Mouse (Mus musculus): ENCODE results near the gene Skiv2l. TPM values are rescaled to one million over a fixed set of nuclear protein-coding genes. Genes with fewer than 3 reads are reported as not detected.
A peak's percentile ranks its signal among the peaks of the same experiment; 100 is the strongest.

The Skiv2l gene
- total and polyA plus RNA-seq, 3 experiments: 22.0 to 50.5 (median 35.2) TPM

DNA sequence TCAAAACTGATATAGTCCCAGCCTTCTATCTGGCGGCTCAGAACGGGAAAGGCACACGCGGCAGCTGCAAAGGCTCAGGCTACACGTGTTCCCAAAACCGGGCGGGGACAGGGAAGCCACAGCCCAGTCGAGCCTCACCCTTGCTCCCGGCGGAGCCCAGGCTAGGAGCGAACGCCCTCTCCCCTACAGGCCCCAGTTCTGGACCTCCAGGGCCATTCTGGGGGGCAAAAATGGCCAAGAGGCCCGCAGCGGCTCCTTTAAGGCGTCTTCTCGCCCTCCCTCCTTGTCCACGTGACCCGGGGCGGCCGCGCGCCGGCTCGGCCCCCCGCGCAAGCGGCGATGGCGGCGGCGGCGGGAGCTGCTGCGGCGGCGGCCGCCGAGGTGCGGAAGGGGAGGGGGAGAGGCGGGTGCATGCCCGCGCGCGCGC is 48.2 kb upstream of the Skiv2l start, which contains the start of the genes C2 and Ehmt2:
Gene C2, minus strand, starts transcription at position 106 of the 427 bp plus-strand sequence.
Gene Ehmt2, plus strand, starts transcription at position 310 of the 427 bp plus-strand sequence.
- Histone ChIP-seq H3K4me3 (replicated peaks in 1 of 3; ENCODE audit: low read depth in 2 of 3, low read length in 2 of 3, poor library complexity in 1 of 3) (peak within 1 kb of the TSS; percentile 91 to 93 (median 92)), H3K4me2 (ENCODE audit: insufficient read depth, low read depth, poor library complexity, severe bottlenecking) (peak within 1 kb of the TSS; percentile 84), H3K27ac (ENCODE audit: insufficient read depth, low read depth) (peak within 1 kb of the TSS; percentile 89), H3K9ac (ENCODE audit: insufficient read depth, low read depth) (peak within 1 kb of the TSS; percentile 94), H3K4me1 (ENCODE audit: control insufficient read depth in 1 of 2, insufficient read depth in 2 of 2) (peaks cover 7 to 32% of the 10 kb centered on the region in 2 experiments), H3K36me3 (replicated peaks in 1 of 2; ENCODE audit: control insufficient read depth in 1 of 2, insufficient read depth in 1 of 2, low read length in 1 of 2) (peaks cover 12 to 35% of the 10 kb centered on the region in 2 experiments), H3K27me3 (replicated peaks) (no peaks in the 10 kb centered on the region), H3K9me3 (replicated peaks; ENCODE audit: low read length) (peaks cover 5% of the 10 kb centered on the region), H3K79me2 (replicated peaks; ENCODE audit: control insufficient read depth, extremely low read depth, insufficient read depth, poor library complexity, severe bottlenecking) (peaks cover 17% of the 10 kb centered on the region)
- in situ Hi-C loops (cut with MboI; ENCODE audit: low pct_ligation_motif_present, low pct_unique_long_range_greater_than_20kb, low sequenced_read_pairs): no loop called here
- TF ChIP-seq SMC3 (IDR thresholded peaks at IDR 0.05; ENCODE audit: low read depth, low read length): no peak
- TF ChIP-seq JUN (IDR thresholded peaks at IDR 0.05; ENCODE audit: insufficient read depth, low read depth, low read length): no peak
- 0 out of 2 replicates have a peak, but pooled peaks have one; percentile 68 for TF ChIP-seq TBP (conservative IDR thresholded peaks at IDR 0.05; ENCODE audit: low read depth, low read length)
- no peak for TF ChIP-seq E2F4 (IDR thresholded peaks at IDR 0.05; ENCODE audit: insufficient replicate concordance, low read depth, low read length)
- TF ChIP-seq BHLHE40 (IDR thresholded peaks at IDR 0.05; ENCODE audit: low read depth, low read length): peak; percentile 81
- no peak for TF ChIP-seq ZKSCAN1 (IDR thresholded peaks at IDR 0.05; ENCODE audit: borderline replicate concordance, low read depth, low read length)
- TF ChIP-seq TCF12 (IDR thresholded peaks at IDR 0.05; ENCODE audit: low read depth, low read length): peak; percentile 56
- TF ChIP-seq CHD1 (IDR thresholded peaks at IDR 0.05; ENCODE audit: low read depth, low read length): no peak
- TF ChIP-seq MAX (IDR thresholded peaks at IDR 0.05; ENCODE audit: low read length): peak; percentile 95
- TF ChIP-seq SIN3A (IDR thresholded peaks at IDR 0.05; ENCODE audit: low read length): peak; percentile 73; the same call in 1 of the 2 replicates
- TF ChIP-seq NELFE (IDR thresholded peaks at IDR 0.05; ENCODE audit: low read depth, low read length): peak; percentile 65; the same call in 1 of the 2 replicates
- peak; percentile 90 for TF ChIP-seq POLR2A (IDR thresholded peaks at IDR 0.05; ENCODE audit: low read depth, low read length)
- TF ChIP-seq JUND (conservative IDR thresholded peaks at IDR 0.05; ENCODE audit: low read depth, low read length): no peak
- peak; percentile 99 for TF ChIP-seq MXI1 (IDR thresholded peaks at IDR 0.05; ENCODE audit: low read depth, low read length)
- peak; percentile 46 for TF ChIP-seq HCFC1 (IDR thresholded peaks at IDR 0.05; ENCODE audit: low read depth, low read length)
- no peak for TF ChIP-seq EP300 (IDR thresholded peaks at IDR 0.05; ENCODE audit: low read length)
- TF ChIP-seq USF2 (conservative IDR thresholded peaks at IDR 0.05; ENCODE audit: low read depth, low read length): peak; percentile 62
- TF ChIP-seq CHD2 (IDR thresholded peaks at IDR 0.05; ENCODE audit: low read length): no peak
- TF ChIP-seq ELF1 (IDR thresholded peaks at IDR 0.05; ENCODE audit: low read depth, low read length): peak; percentile 42
- peak; percentile 27; the same call in 1 of the 2 replicates for TF ChIP-seq IRF4 (IDR thresholded peaks at IDR 0.05; ENCODE audit: low read depth, low read length)
- no peak for TF ChIP-seq RCOR1 (conservative IDR thresholded peaks at IDR 0.05; ENCODE audit: low read depth, low read length)
- no peak for TF ChIP-seq CTCF (conservative IDR thresholded peaks at IDR 0.05 in 1 of 2, IDR thresholded peaks at IDR 0.05 in 1 of 2; ENCODE audit: low read depth in 2 of 2, low read length in 2 of 2)
- TF ChIP-seq GABPA (IDR thresholded peaks at IDR 0.05; ENCODE audit: insufficient replicate concordance, low read depth, low read length): no peak
- TF ChIP-seq ZNF384 (IDR thresholded peaks at IDR 0.05; ENCODE audit: low read depth, low read length): no peak
- no peak for TF ChIP-seq ZMIZ1 (IDR thresholded peaks at IDR 0.05; ENCODE audit: low read depth, low read length)
- no peak for TF ChIP-seq PAX5 (IDR thresholded peaks at IDR 0.05; ENCODE audit: low read length)
- peak; percentile 98 for TF ChIP-seq MYC (IDR thresholded peaks at IDR 0.05; ENCODE audit: low read depth, low read length)
- no peak for TF ChIP-seq POLR2AphosphoS2 (IDR thresholded peaks at IDR 0.05; ENCODE audit: low read depth, low read length)
- no peak for TF ChIP-seq UBTF (IDR thresholded peaks at IDR 0.05; ENCODE audit: low read depth, low read length)
- TF ChIP-seq USF1 (IDR thresholded peaks at IDR 0.05; ENCODE audit: low read depth, low read length): peak; percentile 88
- TF ChIP-seq KAT2A (IDR thresholded peaks at IDR 0.05; ENCODE audit: insufficient replicate concordance, low read length): no peak
- TF ChIP-seq ETS1 (conservative IDR thresholded peaks at IDR 0.05; ENCODE audit: low read depth, low read length): no peak
- no peak for TF ChIP-seq RAD21 (IDR thresholded peaks at IDR 0.05; ENCODE audit: low read depth, low read length)
- TF ChIP-seq ZC3H11A (IDR thresholded peaks at IDR 0.05; ENCODE audit: low read depth, low read length): no peak
- TF ChIP-seq MAZ (IDR thresholded peaks at IDR 0.05; ENCODE audit: low read depth, low read length): peak; percentile 84
- peak; percentile 71 for TF ChIP-seq NRF1 (IDR thresholded peaks at IDR 0.05; ENCODE audit: low read depth, low read length)
- no peak for TF ChIP-seq MAFK (IDR thresholded peaks at IDR 0.05; ENCODE audit: insufficient replicate concordance, low read length)
- TF ChIP-seq MEF2A (IDR thresholded peaks at IDR 0.05; ENCODE audit: borderline replicate concordance, low read depth, low read length): peak; percentile 55; the same call in 1 of the 2 replicates
- dilution Hi-C loops (cut with MboI; ENCODE audit: extremely low pct_ligation_motif_present, extremely low pct_unique_long_range_greater_than_20kb, low sequenced_read_pairs): no loop called here
- DNase-seq (ENCODE audit: extremely low read depth): peak; percentile 65
